Mouse (Mus musculus) midbrain, embryonic 14.5 days (tissue): ENCODE results near the gene Nxpe5. TPM values are rescaled to one million over a fixed set of nuclear protein-coding genes. Genes with fewer than 3 reads are reported as not detected.

Experiments
- ATAC-seq: fragments of 200-750 bp; cut with Nextera tagmentation; 2 replicates; pipeline ENCODE4 v1.8.0; 2017; ENCODE audit warnings: moderate number of reproducible peaks, moderate library complexity; ENCODE audit not compliant: low FRiP score, low TSS enrichment
- DNase-seq: peaks from one replicate; pipeline ENCODE4 v3.0.0-alpha.2; 2015
- H3K27ac ChIP-seq: fragments of 300-500 bp; sonication (generic); replicated peaks from 2 replicates; pipeline ENCODE4 v1.5.1; 2014; ENCODE audit warnings: mild to moderate bottlenecking, low read depth, low read length, moderate library complexity
- H3K27me3 ChIP-seq: fragments of 300-500 bp; sonication (generic); 2 replicates; pipeline ENCODE4 v1.6.1; 2014; ENCODE audit warnings: low read length, control low read depth, mixed read lengths; ENCODE audit not compliant: control insufficient read depth, insufficient read depth
- H3K36me3 ChIP-seq: fragments of 300-500 bp; sonication (generic); 2 replicates; pipeline ENCODE4 v1.6.1; 2014; ENCODE audit warnings: low read length, control low read depth; ENCODE audit not compliant: control insufficient read depth, insufficient read depth
- H3K4me1 ChIP-seq: fragments of 300-500 bp; sonication (generic); 2 replicates; pipeline ENCODE4 v1.6.1; 2014; ENCODE audit warnings: mild to moderate bottlenecking, antibody characterized with exemption, low read length, control low read depth; ENCODE audit not compliant: control insufficient read depth, insufficient read depth
- H3K4me2 ChIP-seq: fragments of 300-500 bp; sonication (generic); 2 replicates; pipeline ENCODE4 v1.6.1; 2014; ENCODE audit warnings: mild to moderate bottlenecking, low read length, moderate library complexity
- H3K4me3 ChIP-seq: fragments of 300-500 bp; sonication (generic); replicated peaks from 2 replicates; pipeline ENCODE4 v1.5.1; 2014; ENCODE audit warnings: low read depth, low read length
- H3K9ac ChIP-seq: fragments of 300-500 bp; sonication (generic); replicated peaks from 2 replicates; pipeline ENCODE4 v1.6.1; 2014; ENCODE audit warnings: mild to moderate bottlenecking, low read length, moderate library complexity
- H3K9me3 ChIP-seq: fragments of 300-500 bp; sonication (generic); 2 replicates; pipeline ENCODE4 v1.6.1; 2016; ENCODE audit warnings: low read length, control low read depth, mixed read lengths; ENCODE audit not compliant: control insufficient read depth
- WGBS: fragments of 180-500 bp; shearing (Covaris S2); extraction: QIAGEN DNeasy Blood & Tissue Kit; methylation state at CpG from one replicate; pipeline ENCODE4 v1.1.7; 2014; 5-methylcytosine and 5-hydroxymethylcytosine counted together
- polyA plus RNA-seq: library from polyadenylated mRNA; unstranded; fragments of >200 nt; fragmentation: Nextera tagmentation; extraction: Ambion mirVana; gene quantifications from 2 replicates; pipeline ENCODE4 v1.2.1, GENCODE M21; 2014

The Nxpe5 gene
- not detected in 2 replicates for polyA plus RNA-seq

DNA sequence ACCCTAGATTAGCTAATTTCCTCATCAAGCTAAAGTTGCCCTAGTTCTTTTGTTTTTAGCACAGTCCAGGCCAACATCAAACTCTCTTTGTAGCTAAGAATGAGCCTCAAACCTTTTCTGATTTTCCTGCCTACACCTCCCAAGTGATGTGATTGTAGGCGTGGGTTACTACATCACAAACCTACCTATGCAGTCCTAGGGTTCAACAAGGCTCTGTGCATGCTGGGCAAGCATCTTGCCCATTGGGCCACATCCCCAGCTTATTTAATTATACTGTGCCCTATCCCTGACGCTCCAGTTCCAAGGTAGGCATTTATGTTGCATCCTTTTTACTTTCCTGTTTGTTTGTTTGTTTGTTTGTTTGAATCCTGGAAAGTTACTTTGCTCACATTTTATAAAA lies at the start of gene Nxpe5:
Gene Nxpe5 (plus strand): TSS at position 199 of the 400 bp plus-strand sequence.
- 47% methylated on average over 2 of the region's 2 CpGs for WGBS
- no peak for ATAC-seq
- H3K9ac ChIP-seq, result no peak within 1 kb of the TSS
- no peaks in the 10 kb centered on the region for H3K9me3 ChIP-seq
- no peak within 1 kb of the TSS for H3K27ac ChIP-seq
- H3K36me3 ChIP-seq, result no peaks in the 10 kb centered on the region
- no peaks in the 10 kb centered on the region for H3K27me3 ChIP-seq
- H3K4me3 ChIP-seq, result no peak within 1 kb of the TSS
- H3K4me1 ChIP-seq, result no peaks in the 10 kb centered on the region
- no peak within 1 kb of the TSS for H3K4me2 ChIP-seq
- no peak for DNase-seq

DNA sequence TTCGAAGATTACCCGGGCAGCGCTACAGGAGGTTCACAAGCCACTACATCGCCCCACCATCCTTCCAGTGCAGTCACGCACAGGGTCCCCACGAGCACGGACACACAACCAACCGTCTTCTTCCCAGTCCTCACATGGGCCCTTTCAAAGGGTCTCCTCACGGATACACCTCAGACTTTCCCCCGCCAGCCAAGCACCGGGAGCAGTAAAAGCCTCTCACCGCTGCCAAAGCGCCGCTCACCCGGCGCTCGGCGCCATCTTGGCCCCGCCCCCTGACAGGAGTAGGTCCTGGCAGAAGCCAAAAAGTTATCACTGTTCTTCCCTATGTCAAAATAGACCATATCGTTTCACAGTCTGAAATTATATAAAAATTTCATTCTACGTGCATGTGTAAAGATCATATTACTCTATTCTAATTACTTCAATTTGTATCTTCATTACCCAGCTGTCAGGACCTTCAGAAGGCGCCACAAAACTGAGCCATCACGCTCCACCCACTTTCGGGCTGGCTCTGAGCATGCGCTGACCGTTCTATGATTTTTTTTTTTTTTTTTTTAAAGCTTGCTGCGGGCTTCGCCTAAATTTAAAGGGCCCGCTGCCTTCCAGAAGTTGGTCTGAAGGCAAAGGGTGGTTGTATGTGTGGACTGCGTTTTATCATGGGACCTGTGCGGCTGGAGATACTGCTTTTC lies 38.6 kb upstream of the Nxpe5 start, which contains the start of the genes Taf6 and Cnpy4:
Gene Taf6 (minus strand): TSS at position 502 of the 689 bp plus-strand sequence.
Gene Cnpy4 (plus strand): TSS at position 536 of the 689 bp plus-strand sequence.
- ATAC-seq, result peak; percentile 84
- no peaks in the 10 kb centered on the region for H3K27me3 ChIP-seq
- peak; percentile 94 for DNase-seq
- peaks cover 37% of the 10 kb centered on the region for H3K36me3 ChIP-seq
- peak within 1 kb of the TSS; percentile 69 for H3K9ac ChIP-seq
- peak within 1 kb of the TSS; percentile 66 for H3K4me2 ChIP-seq
- H3K27ac ChIP-seq, result peak within 1 kb of the TSS; percentile 79
- H3K4me1 ChIP-seq, result peaks cover 10% of the 10 kb centered on the region
- under 1% methylated on average over 31 of the region's 31 CpGs for WGBS
- no peaks in the 10 kb centered on the region for H3K9me3 ChIP-seq
- H3K4me3 ChIP-seq, result peak within 1 kb of the TSS; percentile 80

DNA sequence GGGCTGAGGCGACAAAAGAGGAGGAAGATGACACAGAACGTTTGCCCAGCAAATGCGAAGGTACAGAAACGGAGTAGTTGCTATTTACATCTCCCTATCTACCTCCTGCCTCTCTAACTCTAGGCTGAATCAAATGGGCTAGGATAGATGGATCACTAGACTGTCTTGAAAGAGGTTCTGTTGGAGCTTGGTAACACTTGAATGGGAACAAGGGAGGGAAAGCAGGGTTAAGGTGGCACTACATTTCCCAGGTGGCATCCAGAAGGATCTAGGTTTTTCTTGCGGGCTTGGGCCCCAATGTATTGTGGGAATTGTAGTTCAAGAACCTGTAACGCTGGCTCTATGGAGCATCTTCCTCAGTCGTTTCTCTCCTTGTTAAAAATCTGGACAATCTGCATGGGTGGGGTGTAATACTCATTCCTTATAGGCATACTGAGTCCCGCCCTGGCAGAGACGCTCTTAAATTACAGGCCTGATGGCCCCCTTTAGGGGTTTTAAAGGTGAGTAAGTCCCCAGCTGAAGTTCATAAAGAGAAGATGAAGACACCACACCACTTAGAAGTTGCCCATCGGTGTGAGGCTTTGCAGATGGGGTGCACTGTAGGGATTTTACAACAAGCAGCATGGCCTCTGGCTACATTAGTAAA lies 37.9 kb upstream of the Nxpe5 start:
- Histone ChIP-seq H3K36me3 (peaks cover 37% of the 10 kb centered on the region), H3K4me3 (peak overlapping the region; percentile 80), H3K27me3 (no peaks in the 10 kb centered on the region), H3K9me3 (no peaks in the 10 kb centered on the region), H3K27ac (peak overlapping the region; percentile 79), H3K4me1 (peaks cover 10% of the 10 kb centered on the region), H3K9ac (peak overlapping the region; percentile 69), H3K4me2 (peak overlapping the region; percentile 66)
- 2% methylated on average over 10 of the region's 10 CpGs for WGBS
- DNase-seq, result peak; percentile 92
- peak; percentile 85 for ATAC-seq

DNA sequence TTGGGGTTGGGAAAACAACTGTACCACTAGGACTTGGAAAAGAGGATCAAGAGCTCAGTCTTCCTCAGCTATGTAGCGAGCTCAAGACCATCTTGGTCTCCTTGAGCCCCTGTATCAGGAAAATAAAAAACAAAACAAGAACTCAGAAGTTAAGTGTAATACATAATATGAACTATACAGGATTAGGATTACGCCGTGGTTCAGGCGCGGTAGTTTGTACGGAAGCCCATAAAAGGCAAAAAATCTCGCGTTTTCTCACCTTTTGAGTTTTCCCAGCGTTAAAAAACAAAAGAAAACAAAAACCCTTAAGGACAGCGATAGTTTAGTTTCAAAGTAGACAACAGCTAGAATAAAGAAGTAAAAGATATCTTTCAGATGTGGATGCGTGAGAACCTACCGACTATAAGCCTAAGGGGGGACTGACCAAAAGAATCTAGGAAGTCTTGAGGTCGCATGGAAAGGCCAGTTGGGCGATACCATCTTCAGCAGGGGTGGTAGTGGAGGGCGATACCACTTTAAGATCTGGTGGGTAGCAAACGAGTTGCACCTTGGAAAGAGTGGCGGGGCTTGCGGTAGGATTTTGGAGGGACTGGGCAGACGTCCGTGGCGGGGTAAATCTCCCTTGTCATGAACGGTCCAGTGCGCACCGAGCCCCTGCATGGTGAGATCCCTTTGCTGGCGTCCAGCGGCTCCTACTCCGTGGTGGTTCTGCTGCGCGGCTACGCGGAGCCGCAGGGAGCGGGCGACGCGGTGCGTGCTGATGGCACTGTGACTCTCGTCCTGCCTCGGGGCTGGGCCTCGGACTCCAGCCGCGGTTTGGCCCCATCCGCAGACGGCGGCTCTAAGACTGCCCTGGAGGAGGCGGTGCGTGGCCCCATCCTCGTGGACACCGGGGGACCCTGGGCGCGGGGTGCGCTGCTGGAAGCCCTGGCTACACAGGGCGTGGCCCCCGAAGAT lies 31.6 kb upstream of the Nxpe5 start, which contains the start of gene Mblac1:
Gene Mblac1 (plus strand): TSS at position 544 of the 957 bp plus-strand sequence.
- DNase-seq (peak; percentile 90), ATAC-seq (peak; percentile 85)
- H3K9ac ChIP-seq, result peak within 1 kb of the TSS; percentile 89
- peak within 1 kb of the TSS; percentile 92 for H3K27ac ChIP-seq
- no peaks in the 10 kb centered on the region for H3K4me1 ChIP-seq
- WGBS, result 6% methylated on average over 54 of the region's 54 CpGs
- no peaks in the 10 kb centered on the region for H3K27me3 ChIP-seq
- H3K9me3 ChIP-seq, result no peaks in the 10 kb centered on the region
- H3K4me2 ChIP-seq, result peak within 1 kb of the TSS; percentile 97
- H3K4me3 ChIP-seq, result peak within 1 kb of the TSS; percentile 73
- peaks cover 25% of the 10 kb centered on the region for H3K36me3 ChIP-seq

DNA sequence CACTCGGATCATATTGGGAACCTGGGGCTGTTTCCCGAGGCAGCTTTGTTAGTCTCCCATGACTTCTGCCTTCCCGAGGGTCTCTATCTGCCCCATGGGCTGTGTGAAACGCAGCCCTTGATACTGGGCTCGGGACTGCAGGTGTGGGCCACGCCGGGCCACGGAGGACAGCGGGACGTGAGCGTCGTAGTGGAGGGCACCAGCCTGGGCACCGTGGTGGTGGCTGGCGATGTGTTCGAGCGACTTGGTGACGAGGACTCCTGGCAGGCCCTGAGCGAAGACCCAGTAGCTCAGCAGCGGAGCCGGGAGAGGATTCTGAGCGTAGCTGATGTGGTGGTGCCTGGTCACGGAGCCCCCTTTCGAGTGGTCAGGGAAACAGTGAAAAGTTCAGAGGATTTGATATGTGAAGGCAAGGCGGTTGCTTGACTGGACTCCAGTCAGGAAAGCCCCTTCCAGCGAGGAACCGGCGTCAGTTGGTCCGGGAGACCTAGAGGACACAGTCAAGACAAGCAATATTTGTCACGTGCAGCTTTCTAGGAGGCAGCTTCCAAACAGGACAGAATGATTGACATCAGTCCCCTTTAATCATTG lies 30.8 kb upstream of the Nxpe5 start:
- WGBS, result under 1% methylated on average over 29 of the region's 29 CpGs
- peak overlapping the region; percentile 89 for H3K9ac ChIP-seq
- peak overlapping the region; percentile 73 for H3K4me3 ChIP-seq
- H3K27me3 ChIP-seq, result no peaks in the 10 kb centered on the region
- peak overlapping the region; percentile 92 for H3K27ac ChIP-seq
- no peaks in the 10 kb centered on the region for H3K9me3 ChIP-seq
- ATAC-seq, result peak; percentile 73
- peak; percentile 70 for DNase-seq
- H3K4me1 ChIP-seq, result no peaks in the 10 kb centered on the region
- peaks cover 25% of the 10 kb centered on the region for H3K36me3 ChIP-seq
- peak overlapping the region; percentile 97 for H3K4me2 ChIP-seq

DNA sequence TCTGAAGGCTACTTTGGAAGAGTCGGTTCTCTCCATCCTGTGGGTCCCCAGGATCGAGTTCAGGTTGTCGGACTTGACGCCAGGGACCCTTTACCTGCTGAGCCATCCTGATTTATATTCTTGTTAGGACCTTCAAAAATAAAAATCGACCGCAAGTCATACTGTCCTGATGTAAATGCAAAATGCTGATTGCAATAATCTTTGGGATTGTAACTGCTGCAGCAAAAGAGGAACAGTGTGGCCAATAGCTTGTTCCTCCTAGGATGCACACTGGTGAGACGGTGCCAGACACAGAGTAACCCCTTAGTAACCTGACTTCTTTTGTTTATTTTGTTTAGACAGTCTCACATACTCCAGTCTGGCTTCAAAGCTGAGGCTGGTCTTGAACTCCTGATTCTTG lies 30.2 kb upstream of the Nxpe5 start:
- Histone ChIP-seq H3K27me3 (no peaks in the 10 kb centered on the region), H3K36me3 (peaks cover 23% of the 10 kb centered on the region), H3K4me3 (peak overlapping the region; percentile 73), H3K4me1 (no peaks in the 10 kb centered on the region), H3K9me3 (no peaks in the 10 kb centered on the region), H3K9ac (peak overlapping the region; percentile 89; the same call in 1 of the 2 replicates), H3K27ac (no peak overlapping the region), H3K4me2 (peak overlapping the region; percentile 97)
- ATAC-seq (no peak), DNase-seq (no peak)
- 77% methylated on average over 7 of the region's 7 CpGs for WGBS

DNA sequence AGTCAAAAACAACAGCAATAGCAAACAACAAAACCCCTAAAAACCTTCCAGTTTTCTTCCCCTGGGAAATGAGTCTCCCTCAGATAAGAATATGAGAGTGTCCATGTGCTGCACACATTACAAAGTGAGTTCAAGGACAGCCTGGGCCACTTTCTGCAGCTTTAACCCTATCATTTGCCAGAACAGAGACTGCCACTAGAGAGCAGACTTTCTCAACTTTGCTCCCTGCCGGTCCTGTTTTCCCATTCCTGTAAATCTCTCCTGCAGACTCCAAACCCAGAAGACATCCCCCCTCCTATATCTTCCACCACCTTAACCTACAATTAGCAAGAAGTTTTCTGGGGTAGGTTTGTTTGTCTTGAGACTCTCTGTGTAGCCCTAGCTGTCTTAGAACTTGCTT lies 26.1 kb upstream of the Nxpe5 start:
- H3K9me3 ChIP-seq, result no peaks in the 10 kb centered on the region
- peak; percentile 56 for DNase-seq

DNA sequence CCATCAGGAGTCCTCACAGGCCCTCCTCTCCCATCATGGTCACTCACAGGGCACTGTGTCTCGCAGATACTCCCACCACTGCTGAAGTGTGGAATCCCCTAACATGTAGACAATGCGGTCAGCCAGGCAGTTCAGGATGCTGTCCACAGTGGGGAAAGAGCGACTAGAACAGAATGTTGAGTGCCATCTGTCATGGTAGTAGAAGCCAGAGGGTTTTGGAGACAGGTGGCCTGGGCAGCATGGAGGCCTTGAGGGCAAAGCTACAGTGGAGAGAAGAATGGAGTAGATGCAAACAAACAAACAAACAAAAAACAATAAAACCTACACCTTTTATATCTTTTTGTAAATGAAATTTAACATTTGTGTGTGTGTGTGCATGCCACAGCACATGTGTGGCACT lies 23.6 kb upstream of the Nxpe5 start:
- ATAC-seq (no peak), DNase-seq (no peak)
- H3K9me3 ChIP-seq, result no peaks in the 10 kb centered on the region; the same call in 1 of the 2 replicates
- WGBS, result 79% methylated on average over 3 of the region's 3 CpGs
- no peak overlapping the region for H3K4me3 ChIP-seq
- H3K4me2 ChIP-seq, result no peak overlapping the region
- no peak overlapping the region for H3K27ac ChIP-seq
- H3K27me3 ChIP-seq, result no peaks in the 10 kb centered on the region
- no peaks in the 10 kb centered on the region for H3K4me1 ChIP-seq
- H3K9ac ChIP-seq, result no peak overlapping the region
- no peaks in the 10 kb centered on the region for H3K36me3 ChIP-seq

More for the DNA sequence above, 26.1 kb upstream of the Nxpe5 start:
- H3K9ac ChIP-seq, result no peak overlapping the region
- H3K27ac ChIP-seq, result no peak overlapping the region
- H3K4me2 ChIP-seq, result no peak overlapping the region
- 13% methylated on average over 1 of the region's 1 CpGs for WGBS
- no peak overlapping the region for H3K4me3 ChIP-seq
- H3K4me1 ChIP-seq, result no peaks in the 10 kb centered on the region
- no peaks in the 10 kb centered on the region for H3K36me3 ChIP-seq
- H3K27me3 ChIP-seq, result no peaks in the 10 kb centered on the region
- no peak for ATAC-seq
